Comparison of ENCODE assay signal across 8 mouse cellular contexts in the genomic region with DNA sequence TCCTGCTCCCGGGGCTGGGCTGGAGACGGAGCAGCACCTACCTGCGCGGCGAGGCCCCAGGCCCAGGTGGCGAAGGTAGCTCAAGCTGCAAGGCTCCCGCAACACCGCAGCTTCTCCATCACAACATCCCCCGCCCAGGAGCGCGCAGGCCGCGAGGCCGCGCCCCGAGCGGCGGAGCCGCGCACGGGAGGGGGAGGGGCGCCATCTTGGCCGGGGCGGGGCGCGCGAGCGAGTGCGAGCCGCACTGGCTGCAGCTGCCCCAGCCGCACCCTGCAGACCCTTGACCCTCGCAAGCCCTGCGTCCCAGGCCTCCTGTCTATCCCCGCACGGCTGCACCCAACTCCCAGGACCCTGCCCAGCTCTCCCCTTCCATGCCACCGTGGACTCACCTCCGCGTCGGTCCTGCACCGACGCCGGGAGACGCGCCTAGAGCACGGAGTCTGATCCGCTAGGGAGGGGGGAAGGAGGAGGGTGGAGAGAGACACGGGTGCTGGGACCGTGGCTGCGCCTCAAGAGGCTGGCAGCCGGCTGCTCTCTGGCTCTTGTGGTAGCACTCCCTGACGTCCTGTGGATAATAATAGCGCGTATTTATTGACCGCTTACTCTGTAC. TPM values are rescaled to one million over a fixed set of nuclear protein-coding genes. Genes with fewer than 3 reads are reported as not detected.
A peak's percentile ranks its signal among the peaks of the same experiment; 100 is the strongest.
DNase-seq lines count a peak whose midpoint lies in the region; ATAC-seq lines count a peak whose summit lies in the region.

A gene (minus strand): TSS at position 560 of the 610 bp plus-strand sequence.

- peaks cover 29% of the 10 kb centered on the region for H3K4me1 ChIP-seq in hindbrain, embryonic 12.5 days

- H3K36me3 ChIP-seq in hindbrain, embryonic 12.5 days = no peaks in the 10 kb centered on the region

- peak within 1 kb of the TSS; percentile 97 for H3K27ac ChIP-seq in hindbrain, embryonic 12.5 days

- DNase-seq in ZHBTc4 (ENCODE audit: low read depth, low spot score) = peak; percentile 87
- DNase-seq in cerebellum, postnatal 36 days = peak; percentile 85 to 89
- peak; percentile 67 to 69 for DNase-seq in frontal cortex, postnatal 25 days (ENCODE audit: low spot score in 2 of 2)
- peak; percentile 75 to 80 for DNase-seq in layer of hippocampus, postnatal 25 days (ENCODE audit: extremely low spot score in 1 of 2, low spot score in 1 of 2)
- peak; percentile 78 for DNase-seq in lung, postnatal 14 days
- peak; percentile 70 for DNase-seq in ovary, postnatal 36 days (ENCODE audit: low spot score)
- DNase-seq in thymus, postnatal 25 days = peak; percentile 57

- peak; percentile 95 for ATAC-seq in hindbrain, embryonic 12.5 days (ENCODE audit: low FRiP score)

- peak within 1 kb of the TSS; percentile 77 for H3K4me3 ChIP-seq in hindbrain, embryonic 12.5 days

- 1% methylated on average over 37 of the region's 54 CpGs for WGBS in hindbrain, embryonic 12.5 days

- peak within 1 kb of the TSS; percentile 92 for H3K9ac ChIP-seq in hindbrain, embryonic 12.5 days

- H3K27me3 ChIP-seq in hindbrain, embryonic 12.5 days = no peaks in the 10 kb centered on the region

- H3K9me3 ChIP-seq in hindbrain, embryonic 12.5 days (replicated peaks) = no peaks in the 10 kb centered on the region

- peak within 1 kb of the TSS; percentile 67 for H3K4me2 ChIP-seq in hindbrain, embryonic 12.5 days (replicated peaks)

RNA-seq across cellular contexts. Expression of the gene that starts here (rescaled TPM):
- polyA plus RNA-seq in hindbrain, embryonic 12.5 days (2016; fragmentation: Nextera tagmentation; extraction: Ambion mirVana) = 165 and 170 TPM in 2 replicates
- 100 to 1,000 TPM; 371 to 404 TPM for total RNA-seq in layer of hippocampus, postnatal 25 days (2021)

Comparison
In these comparisons a context has a peak if more than half of its experiments do, and no peak if none do; other contexts are left out.
1. Peak in every context shown above with its lines: DNase-seq, ATAC-seq, H3K4me3 ChIP-seq and H3K27ac ChIP-seq.